In genomic region chr2:91263692-91264660, GRCm38 (mm10) we compare ENCODE assay signal across 8 mouse cellular contexts. TPM values are rescaled to one million over a fixed set of nuclear protein-coding genes. Genes with fewer than 3 reads are reported as not detected.
DNase-seq lines count a peak whose midpoint lies in the region; ATAC-seq lines count a peak whose summit lies in the region.

No protein-coding gene starts in this region.

- peak overlapping the region; percentile 91 for H3K4me3 ChIP-seq in erythroblast, embryonic 14.5 days (replicated peaks)
- peak overlapping the region; percentile 88 for H3K4me3 ChIP-seq in forebrain, embryonic 13.5 days
- peak overlapping the region; percentile 93 for H3K4me3 ChIP-seq in liver, embryonic 13.5 days (replicated peaks)

- peaks cover 22% of the 10 kb centered on the region for H3K27me3 ChIP-seq in erythroblast, embryonic 14.5 days (ENCODE audit: control insufficient read depth)
- H3K27me3 ChIP-seq in forebrain, embryonic 13.5 days, result no peaks in the 10 kb centered on the region
- H3K27me3 ChIP-seq in liver, embryonic 13.5 days, result peaks cover 14% of the 10 kb centered on the region

- peaks cover 39% of the 10 kb centered on the region for H3K36me3 ChIP-seq in erythroblast, embryonic 14.5 days (ENCODE audit: control insufficient read depth)
- H3K36me3 ChIP-seq in forebrain, embryonic 13.5 days (ENCODE audit: poor library complexity, severe bottlenecking), result peaks cover 49% of the 10 kb centered on the region
- H3K36me3 ChIP-seq in liver, embryonic 13.5 days, result peaks cover 39% of the 10 kb centered on the region

- peak overlapping the region; percentile 87 for H3K4me2 ChIP-seq in forebrain, embryonic 13.5 days
- H3K4me2 ChIP-seq in liver, embryonic 13.5 days, result peak overlapping the region; percentile 77

- H3K9ac ChIP-seq in forebrain, embryonic 13.5 days, result peak overlapping the region; percentile 91; the same call in 1 of the 2 replicates
- peak overlapping the region; percentile 74 for H3K9ac ChIP-seq in liver, embryonic 13.5 days

- peak; percentile 15 for DNase-seq in CD4-positive helper T cell, adult 2 months (ENCODE audit: low read depth, low spot score)
- DNase-seq in liver, embryonic 13.5 days, result no peak
- no peak for DNase-seq in adipocyte (ENCODE audit: low spot score)
- DNase-seq in ovary, postnatal 14 days (ENCODE audit: low spot score), result no peak

- peaks cover 37% of the 10 kb centered on the region for H3K4me1 ChIP-seq in erythroblast, embryonic 14.5 days (ENCODE audit: control insufficient read depth)
- peaks cover 20% of the 10 kb centered on the region for H3K4me1 ChIP-seq in forebrain, embryonic 13.5 days
- peaks cover 37% of the 10 kb centered on the region for H3K4me1 ChIP-seq in liver, embryonic 13.5 days (replicated peaks)

- WGBS in forebrain, embryonic 13.5 days, result 88% methylated on average over 17 of the region's 17 CpGs
- WGBS in liver, embryonic 13.5 days (ENCODE audit: insufficient replicate concordance), result 82% methylated on average over 17 of the region's 17 CpGs

- H3K27ac ChIP-seq in forebrain, embryonic 13.5 days, result peak overlapping the region; percentile 77
- peak overlapping the region; percentile 80 for H3K27ac ChIP-seq in liver, embryonic 13.5 days

- no peak for ATAC-seq in erythroblast, adult 5-6 weeks (replicated peaks; ENCODE audit: low FRiP score, poor library complexity, severe bottlenecking)
- no peak for ATAC-seq in forebrain, embryonic 13.5 days
- ATAC-seq in liver, embryonic 13.5 days (ENCODE audit: low read depth), result no peak
- ATAC-seq in cerebellum, adult (ENCODE audit: insufficient number of reproducible peaks, low FRiP score, low TSS enrichment), result no peak

- H3K9me3 ChIP-seq in erythroblast, embryonic 14.5 days (ENCODE audit: control insufficient read depth, low read length), result no peaks in the 10 kb centered on the region
- H3K9me3 ChIP-seq in forebrain, embryonic 13.5 days (replicated peaks), result no peaks in the 10 kb centered on the region
- no peaks in the 10 kb centered on the region for H3K9me3 ChIP-seq in liver, embryonic 13.5 days (replicated peaks)

RNA-seq across cellular contexts. Expression of gene Arfgap2, which starts 0.8 kb away (rescaled TPM):
- polyA plus RNA-seq in erythroblast, embryonic 14.5 days (2012), result 3.5 and 3.7 TPM in 2 replicates
- 11.3 and 23.1 TPM in 2 replicates for total RNA-seq in erythroblast, adult 5-6 weeks (2015; ENCODE audit: low replicate concordance)
- total RNA-seq in erythroblast, adult 5-6 weeks (2017; ENCODE audit: low replicate concordance), result 18.7 and 28.9 TPM in 2 replicates
- 78.4 and 84.3 TPM in 2 replicates for polyA plus RNA-seq in forebrain, embryonic 13.5 days (2015; fragmentation: Nextera tagmentation; extraction: Ambion mirVana)
- 64.1 and 70.4 TPM in 2 replicates for polyA plus RNA-seq in liver, embryonic 13.5 days (2015; fragmentation: Nextera tagmentation; extraction: Ambion mirVana)

RNA-seq across cellular contexts. Expression of gene Pacsin3, which starts 8.2 kb away (rescaled TPM):
- polyA plus RNA-seq in erythroblast, embryonic 14.5 days (2012), result 0.20 TPM in 1 of 2 replicates, not detected in the other
- total RNA-seq in erythroblast, adult 5-6 weeks (2015; ENCODE audit: low replicate concordance), result not detected in 2 replicates
- not detected in 2 replicates for total RNA-seq in erythroblast, adult 5-6 weeks (2017; ENCODE audit: low replicate concordance)
- polyA plus RNA-seq in forebrain, embryonic 13.5 days (2015; fragmentation: Nextera tagmentation; extraction: Ambion mirVana), result 23.4 and 26.5 TPM in 2 replicates
- 10.5 and 11.5 TPM in 2 replicates for polyA plus RNA-seq in liver, embryonic 13.5 days (2015; fragmentation: Nextera tagmentation; extraction: Ambion mirVana)

RNA-seq across cellular contexts. Expression of gene Ddb2, which starts 27.2 kb away (rescaled TPM):
- 0.05 and 0.06 TPM in 2 replicates for polyA plus RNA-seq in erythroblast, embryonic 14.5 days (2012)
- total RNA-seq in erythroblast, adult 5-6 weeks (2015; ENCODE audit: low replicate concordance), result 1.3 and 2.5 TPM in 2 replicates
- total RNA-seq in erythroblast, adult 5-6 weeks (2017; ENCODE audit: low replicate concordance), result 1.5 and 1.7 TPM in 2 replicates
- polyA plus RNA-seq in forebrain, embryonic 13.5 days (2015; fragmentation: Nextera tagmentation; extraction: Ambion mirVana), result 11.8 and 12.0 TPM in 2 replicates
- polyA plus RNA-seq in liver, embryonic 13.5 days (2015; fragmentation: Nextera tagmentation; extraction: Ambion mirVana), result 5.5 and 6.0 TPM in 2 replicates

Comparison
In these comparisons a context has a peak if more than half of its experiments do, and no peak if none do; other contexts are left out.
1. RNA of gene Arfgap2, which starts 0.8 kb away (polyA plus RNA-seq): 78.4 to 84.3 TPM in forebrain, embryonic 13.5 days and 64.1 to 70.4 TPM in liver, embryonic 13.5 days; 3.5 to 3.7 TPM in erythroblast, embryonic 14.5 days; every median in the first group is over 10 times any median in the second.
2. Peak in every context shown above with its lines, with median percentiles within 50 percentile points of each other: H3K4me3 ChIP-seq.